Mouse (Mus musculus) testis, adult 2 months (tissue): ENCODE measurements around the gene 6330409D20Rik. TPM values are rescaled to one million over a fixed set of nuclear protein-coding genes. Genes with fewer than 3 reads are reported as not detected.

ENCODE experiments used
- H3K27ac ChIP-seq: fragments of 200-500 bp; 2 replicates; pipeline ENCODE4 v1.5.1; 2012; ENCODE audit warnings: low read depth, low read length; ENCODE audit not compliant: control insufficient read depth, insufficient read depth
- H3K27me3 ChIP-seq: fragments of 200-500 bp; 2 replicates; pipeline ENCODE4 v1.6.1; 2012; ENCODE audit warnings: mild to moderate bottlenecking, low read length, moderate library complexity; ENCODE audit not compliant: control insufficient read depth, insufficient read depth
- H3K36me3 ChIP-seq: fragments of 200-500 bp; 2 replicates; pipeline ENCODE4 v1.6.1; 2012; ENCODE audit warnings: mild to moderate bottlenecking, low read length; ENCODE audit not compliant: control insufficient read depth, insufficient read depth
- H3K4me1 ChIP-seq: fragments of 200-500 bp; 2 replicates; pipeline ENCODE4 v1.6.1; 2012; ENCODE audit warnings: low read length; ENCODE audit not compliant: control insufficient read depth, insufficient read depth
- H3K4me3 ChIP-seq: fragments of 200-500 bp; 2 replicates; pipeline ENCODE4 v1.5.1; 2012; ENCODE audit warnings: low read depth, mild to moderate bottlenecking, low read length, moderate library complexity, mixed read lengths; ENCODE audit not compliant: control insufficient read depth
- CTCF ChIP-seq: fragments of 200-500 bp; IDR thresholded peaks from 2 replicates; pipeline ENCODE4 v1.5.1; 2012; ENCODE audit warnings: low read depth, mild to moderate bottlenecking, inconsistent platforms, low read length, moderate library complexity; ENCODE audit not compliant: control insufficient read depth, insufficient read depth, insufficient replicate concordance
- POLR2A ChIP-seq: fragments of 200-500 bp; IDR thresholded peaks from 2 replicates; pipeline ENCODE4 v1.6.1; 2012; ENCODE audit warnings: low read depth, mild to moderate bottlenecking, inconsistent platforms, low read length, moderate library complexity; ENCODE audit not compliant: control insufficient read depth
- polyA plus RNA-seq: library from polyadenylated mRNA; depleted of rRNA; stranded (reverse); fragments of >200 nt; gene quantifications from 2 replicates; pipeline ENCODE4 v1.2.3, GENCODE M21; 2012; rRNA removed

The 6330409D20Rik gene
- 0.10 and 0.16 TPM in 2 replicates for polyA plus RNA-seq

DNA sequence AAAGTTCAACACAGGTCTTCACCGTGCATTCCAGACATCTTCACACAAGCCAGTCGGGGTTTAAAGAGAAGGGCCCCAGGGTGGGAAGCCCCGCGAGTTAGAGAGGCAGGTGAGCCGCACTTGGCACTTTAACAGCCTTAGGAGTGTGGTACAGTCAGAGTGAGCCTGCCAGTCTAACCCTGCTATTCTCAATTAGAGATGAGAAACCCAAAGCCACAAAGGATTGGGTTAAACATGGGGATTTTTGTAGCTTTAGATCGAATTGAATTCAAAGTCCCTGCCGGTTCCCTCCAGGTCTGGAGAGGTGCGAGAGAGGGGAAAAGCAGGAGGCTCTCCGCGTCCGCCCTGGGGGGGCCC, at the start of gene 6330409D20Rik:
Gene 6330409D20Rik, minus strand, starts transcription at position 101 of the 357 bp plus-strand sequence.
- Histone ChIP-seq H3K27me3 (no peaks in the 10 kb centered on the region), H3K4me3 (peak within 1 kb of the TSS; percentile 52), H3K36me3 (no peaks in the 10 kb centered on the region), H3K4me1 (peaks cover 16% of the 10 kb centered on the region), H3K27ac (no peak within 1 kb of the TSS)
- no peak for TF ChIP-seq POLR2A
- TF ChIP-seq CTCF = no peak

DNA sequence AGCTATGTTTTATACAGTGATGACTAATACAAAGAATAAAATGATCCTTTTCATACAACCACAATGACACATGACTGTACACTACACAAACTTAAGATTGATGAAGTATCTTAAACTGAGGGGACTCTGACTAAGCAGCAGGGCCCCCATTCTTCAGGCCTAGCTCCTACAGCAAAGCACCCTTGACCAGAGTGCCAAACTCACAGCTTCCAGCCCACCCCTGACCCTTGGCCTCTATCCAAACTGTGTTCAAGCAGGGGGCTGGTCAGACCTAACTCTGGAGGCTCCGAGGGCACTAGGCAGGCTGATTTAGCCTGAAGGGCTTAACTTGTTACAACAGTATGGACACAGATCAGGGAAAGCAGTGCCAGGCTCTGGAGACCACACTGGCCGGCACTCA, 47.8 kb upstream of the 6330409D20Rik start:
- Histone ChIP-seq H3K4me3 (no peak overlapping the region), H3K27me3 (no peaks in the 10 kb centered on the region), H3K36me3 (no peaks in the 10 kb centered on the region; the same call in 1 of the 2 replicates), H3K4me1 (peaks cover 4% of the 10 kb centered on the region), H3K27ac (no peak overlapping the region)
- TF ChIP-seq CTCF (no peak), POLR2A (no peak)

DNA sequence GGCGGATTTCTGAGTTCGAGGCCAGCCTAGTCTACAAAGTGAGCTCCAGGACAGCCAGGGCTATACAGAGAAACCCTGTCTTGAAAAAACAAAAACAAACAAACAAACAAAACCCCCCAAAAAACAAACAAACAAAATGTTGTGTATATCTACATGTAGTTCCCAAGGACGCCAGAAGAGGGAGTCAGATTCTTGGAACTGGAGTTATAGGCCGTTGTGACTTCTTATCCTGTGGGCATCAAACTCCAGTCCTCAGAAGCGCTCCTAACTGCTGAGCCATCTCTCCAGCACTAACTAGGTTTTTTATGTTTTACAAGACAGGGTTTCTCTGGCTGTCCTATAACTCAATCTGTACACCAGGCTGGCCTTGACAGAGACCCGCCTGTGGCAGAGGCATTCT, 46.4 kb upstream of the 6330409D20Rik start:
- no peaks in the 10 kb centered on the region; the same call in 1 of the 2 replicates for H3K36me3 ChIP-seq
- H3K27ac ChIP-seq = no peak overlapping the region
- no peak for TF ChIP-seq CTCF
- no peak for TF ChIP-seq POLR2A
- no peaks in the 10 kb centered on the region for H3K27me3 ChIP-seq
- H3K4me3 ChIP-seq = no peak overlapping the region
- peaks cover 4% of the 10 kb centered on the region for H3K4me1 ChIP-seq

DNA sequence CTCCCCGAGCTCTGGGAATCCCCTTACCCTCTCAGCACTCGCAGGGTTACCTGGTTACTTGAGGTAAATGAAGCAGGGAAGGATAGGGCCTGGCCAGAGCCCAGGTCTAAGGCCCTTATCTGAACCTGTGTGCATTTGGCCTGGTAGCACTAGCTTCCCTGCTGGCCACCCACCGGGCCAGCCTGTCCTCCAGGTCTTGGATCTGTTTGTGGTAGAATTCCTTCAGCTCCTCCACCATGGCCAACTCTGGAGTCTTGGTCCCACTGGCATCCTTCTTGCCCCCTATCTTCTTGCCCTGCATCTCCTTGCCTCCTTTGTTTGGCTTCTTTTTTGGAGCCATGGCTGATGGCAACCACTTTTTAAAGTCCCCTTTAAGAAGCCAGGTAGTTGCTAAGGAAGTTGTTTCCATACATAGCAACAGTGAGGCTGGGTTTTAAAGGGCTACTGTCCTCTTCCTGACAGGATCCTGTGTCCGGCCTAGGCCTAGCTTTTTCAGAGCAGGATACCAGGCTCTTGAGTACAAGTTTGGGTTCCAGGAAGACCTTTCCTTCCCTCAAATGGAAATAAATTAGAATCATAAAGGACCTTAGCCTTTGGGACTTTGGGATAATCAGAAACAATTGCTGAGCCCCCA, 43.3 kb upstream of the 6330409D20Rik start, which contains the start of gene Cfap157:
Gene Cfap157, minus strand, starts transcription at position 381 of the 634 bp plus-strand sequence.
- Histone ChIP-seq H3K27me3 (no peaks in the 10 kb centered on the region), H3K36me3 (no peaks in the 10 kb centered on the region), H3K4me1 (peaks cover 8% of the 10 kb centered on the region), H3K27ac (0 out of 2 replicates have a peak within 1 kb of the TSS, but pooled peaks have one; percentile 43), H3K4me3 (peak within 1 kb of the TSS; percentile 91)
- no peak for TF ChIP-seq POLR2A
- TF ChIP-seq CTCF = no peak

DNA sequence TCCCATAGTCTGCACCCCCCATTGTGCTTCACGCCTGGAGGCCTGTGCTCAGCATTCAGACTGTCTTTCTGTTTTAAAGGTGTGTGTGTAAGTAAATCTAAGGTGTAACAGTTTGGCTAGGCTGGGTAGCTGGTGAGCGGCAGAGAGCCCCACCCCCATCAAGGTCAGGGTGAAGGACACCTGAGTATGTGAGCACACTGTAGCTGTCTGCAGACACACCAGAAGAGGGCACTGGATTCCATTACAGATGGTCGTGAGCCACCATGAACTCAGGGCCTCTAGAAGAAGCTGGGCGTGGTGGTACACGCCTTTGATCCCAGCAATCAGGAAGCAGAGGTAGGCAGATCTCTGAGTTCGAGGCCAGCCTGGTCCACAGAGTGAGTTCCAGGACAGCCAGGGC, 40.9 kb upstream of the 6330409D20Rik start:
- no peaks in the 10 kb centered on the region for H3K27me3 ChIP-seq
- peaks cover 8% of the 10 kb centered on the region for H3K4me1 ChIP-seq
- H3K4me3 ChIP-seq = no peak overlapping the region
- H3K36me3 ChIP-seq = no peaks in the 10 kb centered on the region
- TF ChIP-seq CTCF = no peak
- TF ChIP-seq POLR2A = no peak
- no peak overlapping the region for H3K27ac ChIP-seq

DNA sequence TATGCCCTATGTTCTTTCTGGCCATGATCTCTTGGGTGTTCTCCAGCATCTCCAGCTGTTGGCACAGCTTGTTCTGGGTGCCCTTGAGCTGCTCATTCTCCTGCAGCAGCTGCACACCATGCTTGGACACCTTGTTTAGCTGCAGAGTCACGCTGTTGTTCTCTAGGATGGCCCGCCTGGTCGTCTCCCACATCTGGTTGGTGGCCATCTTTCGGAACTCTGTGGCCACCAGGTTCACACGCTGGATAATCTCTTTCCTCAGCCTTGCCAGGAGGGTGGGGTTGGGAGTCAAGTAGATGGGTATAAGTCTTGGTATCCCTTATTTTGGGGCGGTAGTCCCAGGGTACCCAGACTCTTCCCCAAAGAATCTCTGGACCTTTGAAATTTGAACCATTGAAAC, 38.9 kb upstream of the 6330409D20Rik start:
- H3K4me3 ChIP-seq = no peak overlapping the region
- no peak overlapping the region for H3K27ac ChIP-seq
- H3K27me3 ChIP-seq = no peaks in the 10 kb centered on the region
- H3K36me3 ChIP-seq = no peaks in the 10 kb centered on the region
- H3K4me1 ChIP-seq = peaks cover 15% of the 10 kb centered on the region
- TF ChIP-seq POLR2A = no peak
- no peak for TF ChIP-seq CTCF

DNA sequence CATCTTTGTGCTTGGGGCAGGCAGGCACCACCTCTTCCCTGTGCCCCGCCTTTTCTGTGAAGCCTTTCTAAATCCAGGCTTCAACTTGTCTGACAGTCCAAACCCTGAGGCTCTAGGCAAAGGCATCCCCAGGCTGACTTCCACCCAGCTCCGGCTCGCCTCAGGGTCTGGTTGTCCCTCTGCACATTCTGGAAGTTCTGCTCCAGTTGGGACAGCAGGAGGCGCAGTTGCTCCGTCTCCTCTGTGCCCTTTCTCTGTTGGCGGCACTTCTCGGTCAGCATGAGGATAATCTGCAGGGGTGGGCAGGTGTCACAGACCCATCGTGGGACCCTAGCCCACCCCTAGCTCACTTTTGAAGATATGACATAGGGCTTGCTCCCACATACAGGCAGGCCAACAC, 38.3 kb upstream of the 6330409D20Rik start:
- Histone ChIP-seq H3K36me3 (no peaks in the 10 kb centered on the region), H3K4me3 (no peak overlapping the region), H3K27me3 (no peaks in the 10 kb centered on the region), H3K4me1 (peaks cover 14% of the 10 kb centered on the region), H3K27ac (no peak overlapping the region)
- TF ChIP-seq POLR2A (no peak), CTCF (peak; percentile 76; the same call in 1 of the 2 replicates)

DNA sequence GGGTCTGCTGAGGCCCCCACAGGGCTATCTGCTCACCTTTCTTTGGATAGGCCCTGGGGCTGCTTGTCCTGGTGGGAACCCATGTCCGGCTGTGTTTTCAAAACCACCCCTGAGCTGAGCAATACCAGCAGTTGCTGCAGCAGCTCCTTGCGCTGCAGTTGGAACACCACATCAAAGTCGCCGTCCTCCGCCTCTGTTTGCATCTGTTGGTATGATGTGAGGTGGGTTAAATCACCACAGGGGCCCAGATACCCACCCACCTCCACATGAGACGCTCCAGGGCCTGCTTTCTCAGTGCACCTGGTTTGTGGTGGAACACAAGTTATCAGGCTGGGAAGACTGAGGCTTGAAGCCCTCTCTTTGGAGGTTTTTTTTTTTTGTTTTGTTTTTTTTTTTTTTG, 37.3 kb upstream of the 6330409D20Rik start:
- no peak for TF ChIP-seq POLR2A
- no peak for TF ChIP-seq CTCF
- H3K27me3 ChIP-seq = no peaks in the 10 kb centered on the region
- H3K4me1 ChIP-seq = peaks cover 11% of the 10 kb centered on the region
- H3K4me3 ChIP-seq = no peak overlapping the region
- no peaks in the 10 kb centered on the region for H3K36me3 ChIP-seq
- no peak overlapping the region for H3K27ac ChIP-seq
